Mouse (Mus musculus): ENCODE data around the gene Mog.

GRCm38 (mm10) chr17:36982253-36983155 is 40.7 kb downstream of the Mog start:
- TF ChIP-seq POLR2AphosphoS2 (IDR thresholded peaks at IDR 0.05; ENCODE audit: insufficient read length, low read depth) (no peak), POLR2A (IDR thresholded peaks at IDR 0.05; ENCODE audit: insufficient read length, low read depth) (no peak), CEBPB (IDR thresholded peaks at IDR 0.05; ENCODE audit: insufficient read depth, poor library complexity, severe bottlenecking) (no peak), SRF (IDR thresholded peaks at IDR 0.05; ENCODE audit: control insufficient read depth, insufficient read length, low read depth) (no peak), MAX (IDR thresholded peaks at IDR 0.05; ENCODE audit: low read depth) (no peak), TCF12 (IDR thresholded peaks at IDR 0.05; ENCODE audit: insufficient read depth, poor library complexity, severe bottlenecking) (no peak), TCF3 (IDR thresholded peaks at IDR 0.05; ENCODE audit: insufficient read length, low read depth) (no peak), MYOD1 (IDR thresholded peaks at IDR 0.05; ENCODE audit: control insufficient read depth in 1 of 3, insufficient read length in 2 of 3, low read depth in 2 of 3) (no peak), E2F4 (IDR thresholded peaks at IDR 0.05; ENCODE audit: insufficient read depth) (no peak)
